Mouse (Mus musculus) liver, postnatal 0 days (tissue): ENCODE data around the gene Bnc2. TPM values are rescaled to one million over a fixed set of nuclear protein-coding genes. Genes with fewer than 3 reads are reported as not detected.
A peak's percentile ranks its signal among the peaks of the same experiment; 100 is the strongest.

ENCODE experiments used
- ATAC-seq: fragments of 200-750 bp; cut with Nextera tagmentation; 2 replicates; pipeline ENCODE4 v1.8.0; 2017; ENCODE audit warnings: mild to moderate bottlenecking, moderate library complexity
- DNase-seq: peaks from one replicate; pipeline ENCODE4 v3.0.0-alpha.2; 2016
- H3K27ac ChIP-seq: fragments of 300-500 bp; sonication (generic); 2 replicates; pipeline ENCODE4 v1.5.1; 2014; ENCODE audit warnings: antibody characterized with exemption, moderate library complexity, mild to moderate bottlenecking, low read depth
- H3K27me3 ChIP-seq: fragments of 300-500 bp; sonication (generic); 2 replicates; pipeline ENCODE4 v1.6.1; 2014; ENCODE audit warnings: low read length, control low read depth, mixed read lengths; ENCODE audit not compliant: insufficient read depth
- H3K36me3 ChIP-seq: fragments of 300-500 bp; sonication (generic); replicated peaks from 2 replicates; pipeline ENCODE4 v1.6.1; 2014; ENCODE audit warnings: mild to moderate bottlenecking, control low read depth, low read length, moderate library complexity, mixed read lengths; ENCODE audit not compliant: insufficient read depth
- H3K4me1 ChIP-seq: fragments of 300-500 bp; sonication (generic); 2 replicates; pipeline ENCODE4 v1.6.1; 2014; ENCODE audit warnings: antibody characterized with exemption, mild to moderate bottlenecking, control low read depth; ENCODE audit not compliant: insufficient read depth
- H3K4me2 ChIP-seq: fragments of 300-500 bp; sonication (generic); 2 replicates; pipeline ENCODE4 v1.6.1; 2014; ENCODE audit warnings: low read depth, mild to moderate bottlenecking, low read length, moderate library complexity, mixed read lengths
- H3K4me3 ChIP-seq: fragments of 300-500 bp; sonication (generic); 2 replicates; pipeline ENCODE4 v1.5.1; 2014; ENCODE audit warnings: low read depth, low read length
- H3K9ac ChIP-seq: fragments of 300-500 bp; sonication (generic); replicated peaks from 2 replicates; pipeline ENCODE4 v1.6.1; 2014; ENCODE audit warnings: mild to moderate bottlenecking, moderate library complexity
- H3K9me3 ChIP-seq: fragments of 300-500 bp; sonication (generic); 2 replicates; pipeline ENCODE4 v1.6.1; 2016; ENCODE audit warnings: mild to moderate bottlenecking, control low read depth, low read length, mixed read lengths
- CTCF ChIP-seq: sonication (generic); IDR thresholded peaks from 2 replicates; pipeline ENCODE4 v1.5.1; 2016; ENCODE audit warnings: antibody characterized with exemption, low read depth
- EP300 ChIP-seq: IDR thresholded peaks from 2 replicates; pipeline ENCODE4 v1.6.1; 2016; ENCODE audit warnings: antibody characterized with exemption, low read depth, mild to moderate bottlenecking
- WGBS: fragments of 180-500 bp; shearing (Covaris S2); extraction: QIAGEN DNeasy Blood & Tissue Kit; methylation state at CpG from one replicate; pipeline ENCODE4 v1.1.7; 2014; ENCODE audit not compliant: insufficient replicate concordance; 5-methylcytosine and 5-hydroxymethylcytosine counted together
- polyA plus RNA-seq: library from polyadenylated mRNA; unstranded; fragments of >200 nt; fragmentation: Nextera tagmentation; extraction: Ambion mirVana; gene quantifications from 2 replicates; pipeline ENCODE4 v1.2.1, GENCODE M21; 2015

Gene Bnc2
- polyA plus RNA-seq: 0.32 and 0.33 TPM in 2 replicates

DNA sequence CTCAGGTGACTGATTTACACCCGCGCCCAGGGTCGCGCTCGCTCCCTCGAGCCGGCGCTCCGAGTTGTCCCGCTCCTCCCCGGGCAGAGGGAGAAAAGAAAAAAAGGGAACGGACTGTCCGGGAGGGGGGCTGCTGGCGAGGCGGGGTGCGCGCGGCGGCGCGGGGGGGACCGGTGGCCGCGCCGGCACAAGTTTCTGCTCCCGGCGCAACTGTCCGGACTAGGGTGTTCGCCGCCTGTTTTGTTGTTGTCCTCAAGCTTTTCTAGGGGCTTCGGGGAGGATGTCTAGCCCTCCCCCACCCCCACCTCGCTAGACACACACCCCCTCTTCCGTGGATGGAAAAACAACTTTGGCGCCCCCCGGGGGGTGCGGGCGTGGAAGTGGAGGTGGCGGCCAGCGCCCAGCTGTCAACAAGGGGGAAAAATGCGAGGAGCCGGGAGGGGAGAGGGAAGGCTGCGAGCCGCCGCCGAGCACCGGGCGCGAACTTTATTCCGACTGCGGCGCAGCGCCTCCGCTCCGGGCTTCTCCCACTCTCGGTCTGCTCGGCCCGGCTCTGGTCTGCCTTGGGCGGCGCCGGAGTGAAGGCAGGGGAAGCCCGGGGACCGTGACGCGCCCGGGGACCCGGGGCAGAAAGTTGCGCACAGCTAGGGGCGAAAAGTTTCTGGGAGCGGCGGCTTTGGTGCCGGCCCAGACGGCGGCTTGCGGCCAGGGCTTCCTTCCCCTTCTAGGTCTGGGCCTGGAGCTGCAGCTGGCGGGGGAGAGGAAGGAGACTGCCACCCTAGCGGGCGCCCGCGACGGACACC is at the start of gene Bnc2:
Bnc2 (minus strand) TSS at position 105 of the 803 bp plus-strand sequence.
- no peak for TF ChIP-seq EP300
- 0 out of 2 replicates have a peak, but pooled peaks have one; percentile 2 for TF ChIP-seq CTCF
- H3K36me3 ChIP-seq: no peaks in the 10 kb centered on the region
- ATAC-seq (no peak), DNase-seq (peak; percentile 40)
- no peak within 1 kb of the TSS for H3K27ac ChIP-seq
- H3K9ac ChIP-seq: no peak within 1 kb of the TSS
- peaks cover 3% of the 10 kb centered on the region; the same call in 1 of the 2 replicates for H3K4me1 ChIP-seq
- WGBS: under 1% methylated on average over 44 of the region's 80 CpGs
- H3K4me3 ChIP-seq: peak within 1 kb of the TSS; percentile 52
- H3K27me3 ChIP-seq: peaks cover 59% of the 10 kb centered on the region
- no peaks in the 10 kb centered on the region for H3K9me3 ChIP-seq
- H3K4me2 ChIP-seq: peak within 1 kb of the TSS; percentile 88

DNA sequence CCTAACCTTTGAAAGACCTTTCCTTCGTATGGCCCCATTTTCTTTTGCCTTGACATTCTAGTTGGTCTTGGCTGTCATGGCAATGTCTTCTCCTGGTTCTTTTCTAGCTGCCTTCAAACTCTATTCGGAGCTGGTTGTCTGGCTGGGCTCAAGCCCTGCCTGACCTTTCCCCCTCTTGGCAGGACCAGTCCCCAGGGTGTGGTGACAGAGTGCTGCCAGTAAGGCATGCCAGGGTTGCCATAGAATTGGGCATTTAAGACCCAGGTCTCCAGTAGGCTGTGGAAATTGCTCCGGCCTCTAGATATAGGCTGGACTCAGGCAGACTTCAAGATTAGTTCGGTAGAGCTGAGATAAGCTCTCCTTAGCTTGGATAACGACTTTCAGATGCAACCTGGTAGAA is 32.9 kb upstream of the Bnc2 start:
- H3K4me3 ChIP-seq: no peak overlapping the region
- H3K9me3 ChIP-seq: no peaks in the 10 kb centered on the region
- DNase-seq (no peak), ATAC-seq (no peak)
- no peaks in the 10 kb centered on the region for H3K4me1 ChIP-seq
- H3K9ac ChIP-seq: no peak overlapping the region
- H3K27ac ChIP-seq: no peak overlapping the region
- H3K36me3 ChIP-seq: no peaks in the 10 kb centered on the region
- 61% methylated on average over 5 of the region's 5 CpGs for WGBS
- TF ChIP-seq CTCF: no peak
- TF ChIP-seq EP300: no peak
- H3K27me3 ChIP-seq: no peaks in the 10 kb centered on the region
- H3K4me2 ChIP-seq: no peak overlapping the region

DNA sequence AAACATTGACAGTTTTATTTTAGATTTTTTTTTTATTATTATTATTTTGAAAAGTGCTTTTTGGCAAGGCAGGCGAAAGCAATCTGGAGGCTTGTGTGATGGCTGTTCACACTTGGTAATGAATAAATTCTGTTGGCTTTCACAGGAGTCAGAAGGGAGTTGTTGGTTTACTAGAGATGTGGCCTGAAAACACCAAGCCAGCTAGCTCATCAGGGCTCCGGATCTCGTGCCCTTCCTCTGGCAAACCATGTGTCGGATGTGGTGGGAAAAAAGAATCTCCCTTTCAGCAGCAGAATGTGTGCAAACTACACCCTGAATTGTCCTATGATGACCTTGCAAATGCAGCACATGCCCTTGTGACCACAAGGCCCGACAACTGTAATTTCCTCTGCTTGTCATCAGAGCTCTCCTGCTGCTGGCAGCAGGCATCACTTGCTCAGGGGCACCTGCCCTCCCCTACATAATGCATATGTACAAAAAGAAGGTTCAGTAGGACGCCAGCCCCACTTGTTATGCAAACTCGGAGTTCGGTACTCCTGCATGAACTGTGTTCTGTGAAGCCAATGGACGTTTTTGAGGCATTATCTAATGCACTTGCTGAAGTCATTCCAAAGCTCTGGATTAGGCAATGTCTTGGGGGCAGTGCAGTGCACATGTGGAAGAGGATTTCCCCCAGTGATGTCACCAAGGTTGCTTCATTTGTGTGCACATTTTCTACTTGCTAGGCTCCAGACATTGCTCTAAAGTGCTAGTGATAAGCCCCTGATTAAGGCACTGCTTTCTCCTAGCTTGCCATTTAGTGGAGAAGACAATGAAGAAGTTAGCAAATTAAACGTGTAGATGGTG is 10.7 kb upstream of the Bnc2 start:
- Histone ChIP-seq H3K9me3 (no peaks in the 10 kb centered on the region), H3K9ac (no peak overlapping the region), H3K36me3 (no peaks in the 10 kb centered on the region), H3K4me2 (no peak overlapping the region), H3K27ac (no peak overlapping the region), H3K4me3 (no peak overlapping the region), H3K4me1 (no peaks in the 10 kb centered on the region), H3K27me3 (no peaks in the 10 kb centered on the region)
- DNase-seq: no peak
- ATAC-seq: peak; percentile 50
- no peak for TF ChIP-seq EP300
- TF ChIP-seq CTCF: no peak
- WGBS: 41% methylated on average over 10 of the region's 10 CpGs

DNA sequence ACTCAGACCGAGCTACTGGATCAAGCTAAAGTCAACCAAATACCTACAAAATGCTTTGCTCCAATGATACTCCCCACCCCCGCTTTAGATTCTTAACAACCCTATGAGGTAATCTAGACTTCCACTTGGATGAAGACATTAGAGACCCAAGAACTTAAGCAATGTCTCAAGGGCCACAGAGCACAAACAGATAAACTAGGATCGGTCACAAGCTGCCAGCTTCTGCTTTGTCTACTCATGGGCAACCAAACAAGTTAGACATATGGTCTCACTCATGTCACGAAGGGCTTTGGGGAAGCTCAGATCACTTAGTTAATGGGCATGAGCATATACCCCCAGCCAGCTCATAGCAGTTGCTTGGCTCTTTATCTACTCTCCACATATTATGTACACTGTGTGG is 9.9 kb upstream of the Bnc2 start:
- Histone ChIP-seq H3K9ac (no peak overlapping the region), H3K4me3 (no peak overlapping the region), H3K27ac (no peak overlapping the region), H3K4me1 (no peaks in the 10 kb centered on the region), H3K4me2 (no peak overlapping the region), H3K27me3 (no peaks in the 10 kb centered on the region), H3K36me3 (no peaks in the 10 kb centered on the region), H3K9me3 (no peaks in the 10 kb centered on the region)
- 62% methylated on average over 4 of the region's 4 CpGs for WGBS
- TF ChIP-seq CTCF: no peak
- TF ChIP-seq EP300: no peak
- DNase-seq (no peak), ATAC-seq (no peak)

DNA sequence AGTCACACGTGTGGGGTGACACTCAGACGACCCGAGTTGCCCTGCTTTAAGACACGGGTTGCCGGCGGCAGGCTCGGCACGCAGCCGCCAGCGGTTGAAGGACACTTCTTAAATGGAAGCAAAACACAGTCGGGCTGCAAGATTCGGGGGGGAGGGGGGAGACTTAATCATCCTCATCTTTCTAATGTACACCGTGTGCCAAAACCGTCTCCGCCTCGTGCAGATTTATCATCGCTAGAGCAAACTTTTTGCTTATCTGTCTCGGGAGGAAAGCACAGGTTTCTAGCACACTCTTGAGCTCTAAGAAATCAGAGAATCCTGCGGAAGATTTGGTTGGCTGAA is 870 bp upstream of the Bnc2 start:
- H3K27ac ChIP-seq: no peak overlapping the region
- H3K4me3 ChIP-seq: peak overlapping the region; percentile 52
- no peak for ATAC-seq
- H3K4me2 ChIP-seq: peak overlapping the region; percentile 88
- no peak for DNase-seq
- H3K27me3 ChIP-seq: peaks cover 59% of the 10 kb centered on the region
- H3K9me3 ChIP-seq: no peaks in the 10 kb centered on the region
- TF ChIP-seq CTCF (no peak), EP300 (no peak)
- no peaks in the 10 kb centered on the region for H3K36me3 ChIP-seq
- peaks cover 3% of the 10 kb centered on the region; the same call in 1 of the 2 replicates for H3K4me1 ChIP-seq
- H3K9ac ChIP-seq: no peak overlapping the region
- under 1% methylated on average over 19 of the region's 19 CpGs for WGBS
